Mouse (Mus musculus): ENCODE measurements around the gene Dgkg. TPM values are rescaled to one million over a fixed set of nuclear protein-coding genes. Genes with fewer than 3 reads are reported as not detected.

Gene Dgkg
- total and polyA plus RNA-seq, 2 experiments from 2014 or later, result 0.08 to 0.44 TPM

DNA sequence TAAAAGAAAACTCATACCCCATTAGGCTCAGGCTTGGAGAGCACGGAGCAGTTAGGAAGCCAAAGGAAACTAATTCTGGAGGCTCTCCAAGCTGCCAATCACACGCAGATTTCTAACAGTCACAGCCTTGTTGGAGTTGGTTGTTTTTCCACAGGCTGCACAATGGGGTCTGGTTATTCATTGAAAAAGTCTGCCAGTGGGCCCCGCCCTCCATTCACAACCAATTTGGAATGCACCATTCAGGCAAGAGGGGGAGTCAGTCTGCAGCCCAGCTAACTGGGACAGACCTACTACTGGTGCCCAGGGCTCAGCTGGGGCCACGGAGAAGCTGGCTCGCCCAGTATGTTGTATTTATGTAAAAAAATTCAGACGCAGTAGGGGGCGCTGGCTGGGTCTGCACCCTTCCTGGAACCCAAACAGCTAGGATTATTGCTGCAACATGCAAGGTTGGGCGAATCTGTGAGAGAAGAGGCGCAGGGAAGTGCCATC, 228.1 kb downstream of the Dgkg start:
- no peaks in the 10 kb centered on the region for H3K27me3 ChIP-seq (ENCODE audit: control insufficient read depth, insufficient read depth, low read length)
- H3K4me3 ChIP-seq (ENCODE audit: low read depth, low read length), result peak overlapping the region; percentile 14
- ATAC-seq (ENCODE audit: insufficient read depth, low read depth), result peak; percentile 91
- WGBS, result 5% methylated on average over 9 of the region's 9 CpGs
- no peak overlapping the region for H3K9ac ChIP-seq (replicated peaks; ENCODE audit: low read depth, low read length)
- H3K36me3 ChIP-seq (replicated peaks; ENCODE audit: control insufficient read depth, insufficient read depth, low read length), result no peaks in the 10 kb centered on the region
- peaks cover 18% of the 10 kb centered on the region for H3K4me1 ChIP-seq (ENCODE audit: control insufficient read depth, insufficient read depth)
- H3K9me3 ChIP-seq (replicated peaks; ENCODE audit: control insufficient read depth, low read length), result no peaks in the 10 kb centered on the region
- H3K27ac ChIP-seq (ENCODE audit: low read depth), result peak overlapping the region; percentile 36; the same call in 1 of the 2 replicates
- H3K4me2 ChIP-seq (ENCODE audit: low read depth, low read length), result peak overlapping the region; percentile 50
- TF ChIP-seq EP300 (IDR thresholded peaks at IDR 0.05; ENCODE audit: low read depth) (no peak), CTCF (IDR thresholded peaks at IDR 0.05; ENCODE audit: low read depth) (peak; percentile 29)
- peak; percentile 90 for DNase-seq (ENCODE audit: low spot score)

DNA sequence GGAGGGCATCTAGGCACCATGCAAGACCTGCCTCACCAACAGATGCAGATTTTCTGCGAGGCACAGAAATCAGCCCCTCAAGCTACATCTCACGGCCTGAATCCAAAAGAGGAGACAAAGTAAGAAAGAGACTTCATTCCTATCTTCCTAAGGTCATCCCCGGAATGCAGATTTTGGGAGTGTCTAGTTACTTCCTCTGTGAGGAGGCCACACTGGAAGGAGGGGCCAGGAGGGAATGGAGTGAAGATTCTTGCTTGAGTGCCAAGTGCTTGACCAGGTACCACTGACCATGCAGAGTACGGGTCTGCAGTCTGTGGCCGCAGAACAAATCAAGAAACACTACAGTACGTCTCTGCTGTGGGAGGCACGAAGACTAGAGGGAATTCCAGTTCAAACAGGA, 230.2 kb downstream of the Dgkg start:
- 74% methylated on average over 7 of the region's 7 CpGs for WGBS
- no peak overlapping the region for H3K9ac ChIP-seq (replicated peaks; ENCODE audit: low read depth, low read length)
- DNase-seq (ENCODE audit: low spot score), result no peak
- H3K4me2 ChIP-seq (ENCODE audit: low read depth, low read length), result no peak overlapping the region
- ATAC-seq (ENCODE audit: insufficient read depth, low read depth), result no peak
- H3K36me3 ChIP-seq (replicated peaks; ENCODE audit: control insufficient read depth, insufficient read depth, low read length), result no peaks in the 10 kb centered on the region
- peaks cover 18% of the 10 kb centered on the region for H3K4me1 ChIP-seq (ENCODE audit: control insufficient read depth, insufficient read depth)
- H3K27ac ChIP-seq (ENCODE audit: low read depth), result no peak overlapping the region
- H3K9me3 ChIP-seq (replicated peaks; ENCODE audit: control insufficient read depth, low read length), result no peaks in the 10 kb centered on the region
- TF ChIP-seq CTCF (IDR thresholded peaks at IDR 0.05; ENCODE audit: low read depth), result no peak
- no peak for TF ChIP-seq EP300 (IDR thresholded peaks at IDR 0.05; ENCODE audit: low read depth)
- no peaks in the 10 kb centered on the region for H3K27me3 ChIP-seq (ENCODE audit: control insufficient read depth, insufficient read depth, low read length)
- no peak overlapping the region for H3K4me3 ChIP-seq (ENCODE audit: low read depth, low read length)

DNA sequence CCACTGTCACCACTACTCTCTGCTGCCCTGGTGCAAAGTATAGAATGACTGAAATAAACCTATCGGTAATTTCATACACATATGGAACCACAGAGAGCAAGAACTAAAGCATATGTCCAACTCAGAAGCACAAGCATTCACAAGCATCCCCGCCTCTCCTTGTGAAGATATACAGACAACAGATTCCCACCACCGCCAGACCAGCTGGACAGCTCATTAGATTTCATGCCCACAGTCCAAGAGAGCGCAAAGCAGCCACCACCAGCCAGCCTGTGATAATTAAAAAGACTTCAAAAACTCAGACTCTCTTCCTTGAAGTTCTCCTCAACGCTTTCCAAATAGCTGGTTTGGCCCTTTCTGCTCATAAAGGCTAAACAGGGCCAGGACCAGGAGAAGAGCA, 234.8 kb downstream of the Dgkg start:
- no peak for DNase-seq (ENCODE audit: low spot score)
- no peak for ATAC-seq (ENCODE audit: insufficient read depth, low read depth)
- Histone ChIP-seq H3K27ac (ENCODE audit: low read depth) (no peak overlapping the region), H3K36me3 (replicated peaks; ENCODE audit: control insufficient read depth, insufficient read depth, low read length) (no peaks in the 10 kb centered on the region), H3K4me2 (ENCODE audit: low read depth, low read length) (no peak overlapping the region), H3K4me3 (ENCODE audit: low read depth, low read length) (no peak overlapping the region), H3K27me3 (ENCODE audit: control insufficient read depth, insufficient read depth, low read length) (no peaks in the 10 kb centered on the region), H3K9me3 (replicated peaks; ENCODE audit: control insufficient read depth, low read length) (no peaks in the 10 kb centered on the region), H3K9ac (replicated peaks; ENCODE audit: low read depth, low read length) (no peak overlapping the region), H3K4me1 (ENCODE audit: control insufficient read depth, insufficient read depth) (peaks cover 3% of the 10 kb centered on the region; the same call in 1 of the 2 replicates)
- TF ChIP-seq CTCF (IDR thresholded peaks at IDR 0.05; ENCODE audit: low read depth) (no peak), EP300 (IDR thresholded peaks at IDR 0.05; ENCODE audit: low read depth) (no peak)
- WGBS, result 89% methylated on average over 5 of the region's 5 CpGs

Small RNA genes lying within 50 kb of the gene (microRNA-seq; reads per million reads assigned to microRNA genes)
- gene Mir6362 (not detected), gene Mir8095 (not detected)

Other genes with a start within 250 kb of the Dgkg start
- 14.8 and 23.2 TPM in 2 replicates for gene Etv5, start 217.5 kb downstream of the Dgkg start, total RNA-seq (2014; rRNA removed; ENCODE audit: low replicate concordance)
- 7.4 and 7.7 TPM in 2 replicates for gene Etv5, start 217.5 kb downstream of the Dgkg start, polyA plus RNA-seq (2015; fragmentation: Nextera tagmentation; extraction: Ambion mirVana)
- not detected in 2 replicates for gene Crygs, start 154.4 kb upstream of the Dgkg start, total RNA-seq (2014; rRNA removed; ENCODE audit: low replicate concordance)
- gene Crygs, start 154.4 kb upstream of the Dgkg start, polyA plus RNA-seq (2015; fragmentation: Nextera tagmentation; extraction: Ambion mirVana), result not detected in 2 replicates
- gene Tbccd1, start 200.4 kb upstream of the Dgkg start, total RNA-seq (2014; rRNA removed; ENCODE audit: low replicate concordance), result 13.4 and 15.3 TPM in 2 replicates
- 13.6 and 14.1 TPM in 2 replicates for gene Tbccd1, start 200.4 kb upstream of the Dgkg start, polyA plus RNA-seq (2015; fragmentation: Nextera tagmentation; extraction: Ambion mirVana)
- 27.7 and 43.8 TPM in 2 replicates for gene Dnajb11, start 200.6 kb upstream of the Dgkg start, total RNA-seq (2014; rRNA removed; ENCODE audit: low replicate concordance)
- gene Dnajb11, start 200.6 kb upstream of the Dgkg start, polyA plus RNA-seq (2015; fragmentation: Nextera tagmentation; extraction: Ambion mirVana), result 56.2 and 59.2 TPM in 2 replicates
- 43.4 and 62.1 TPM in 2 replicates for gene Ahsg, start 234.1 kb upstream of the Dgkg start, total RNA-seq (2014; rRNA removed; ENCODE audit: low replicate concordance)
- gene Ahsg, start 234.1 kb upstream of the Dgkg start, polyA plus RNA-seq (2015; fragmentation: Nextera tagmentation; extraction: Ambion mirVana), result 11.1 and 13.0 TPM in 2 replicates

Measured in heart, postnatal 0 days (tissue).